Mouse (Mus musculus) telencephalon, adult 2 months (tissue): ENCODE data around the gene Smg9.

Experiments
- DNase-seq: peaks from one replicate; pipeline ENCODE4 v3.0.0-alpha.2; 2011; ENCODE audit warnings: low read depth, low spot score

Smg9 gene

DNA sequence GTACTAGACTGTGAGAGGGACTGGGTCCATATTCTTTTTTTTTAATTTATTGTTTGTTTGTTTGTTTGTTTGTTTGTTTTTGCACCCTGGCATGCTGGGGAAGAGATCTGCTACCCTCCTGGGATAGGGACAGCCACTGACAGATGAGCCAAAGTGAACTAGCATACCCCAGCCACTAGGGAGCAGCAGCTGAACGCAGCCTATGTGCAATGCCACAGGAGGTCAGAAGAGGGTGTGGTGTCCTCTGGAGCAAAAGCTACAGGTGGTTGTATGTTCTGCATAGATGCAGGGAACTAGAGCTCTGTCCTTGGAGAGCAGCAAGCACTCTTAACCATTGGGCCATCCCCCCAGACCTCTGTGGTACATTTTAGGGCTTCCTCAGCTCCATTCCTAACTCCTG lies 42.4 kb downstream of the Smg9 start:
- no peak for DNase-seq

GRCm38 (mm10) chr7:24442313-24442712 lies 42.9 kb downstream of the Smg9 start:
- DNase-seq: no peak

GRCm38 (mm10) chr7:24445266-24445926 lies 46.0 kb downstream of the Smg9 start:
- DNase-seq: no peak

DNA sequence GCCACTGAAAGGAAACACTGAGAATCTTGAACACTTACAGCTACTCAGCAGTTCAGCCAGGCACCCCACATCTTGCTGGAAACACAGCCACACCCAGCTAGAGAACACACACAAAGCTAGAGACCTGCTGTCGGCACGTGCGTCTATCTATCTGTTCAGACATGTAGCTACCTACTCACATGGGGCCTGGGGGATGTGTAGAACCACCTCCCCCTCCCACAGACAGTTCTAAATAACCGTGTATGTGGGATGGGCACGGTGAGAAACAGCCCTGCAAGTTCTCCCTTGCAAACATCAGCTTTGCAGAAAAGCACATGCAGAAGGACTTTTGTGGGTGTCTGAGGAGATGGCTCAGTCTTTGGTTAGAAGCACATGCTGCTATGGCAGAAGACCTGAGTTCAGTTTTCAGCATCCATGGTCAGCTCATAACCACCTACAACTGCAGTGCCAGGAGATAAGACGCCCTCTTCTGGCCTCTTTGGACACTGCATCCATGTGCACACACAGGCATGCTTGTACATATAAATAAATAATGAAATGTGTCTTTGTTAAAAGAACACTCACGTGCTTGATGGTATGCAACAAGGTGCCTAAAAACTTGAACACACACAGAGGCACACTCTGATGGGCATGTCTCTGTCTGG lies 47.4 kb downstream of the Smg9 start:
- DNase-seq: peak; percentile 87

DNA sequence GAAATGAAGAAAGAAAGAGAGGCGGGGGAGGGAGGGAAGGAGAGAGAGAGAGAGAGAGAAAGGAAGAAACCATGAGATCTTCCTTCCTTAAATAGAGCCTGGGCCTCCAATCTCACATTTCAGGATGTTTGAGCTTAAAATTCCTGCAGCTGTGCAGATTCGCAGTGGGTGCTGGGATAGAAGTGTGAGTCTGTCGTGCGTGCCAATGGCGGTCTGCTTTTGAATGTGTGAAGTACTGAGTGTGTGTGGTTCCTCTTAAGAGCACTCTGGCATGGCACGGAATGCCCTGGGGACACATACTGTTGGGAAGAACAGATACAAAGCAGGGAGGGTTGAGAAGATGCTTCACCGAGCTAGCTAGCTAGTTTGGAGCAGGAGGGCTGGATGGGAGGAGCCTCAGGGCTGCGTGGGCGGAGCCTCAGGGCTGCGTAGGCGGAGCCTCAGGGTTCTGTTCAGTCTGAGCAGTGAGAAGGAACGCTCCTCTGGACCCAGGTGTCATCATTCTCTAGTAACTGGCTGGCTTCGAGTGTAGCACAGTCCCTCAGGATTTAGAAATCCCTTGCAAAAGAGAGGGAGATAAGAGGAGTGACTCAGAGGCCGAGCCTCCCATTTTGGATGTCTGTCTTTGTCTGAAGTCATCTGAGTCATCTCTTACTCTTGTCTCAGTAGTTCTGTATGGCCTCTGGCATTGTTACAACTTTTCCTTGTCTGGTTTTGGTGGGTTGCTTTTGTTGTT lies 49.5 kb downstream of the Smg9 start:
- DNase-seq: peak; percentile 79

GRCm38 (mm10) chr7:24450585-24451017 lies 51.2 kb downstream of the Smg9 start:
- no peak for DNase-seq

- no peak for DNase-seq
Measured at GRCm38 (mm10) chr7:24451855-24452311, 52.5 kb downstream of the Smg9 start, which contains the start of gene Irgc1. TSS of gene Irgc1 (minus strand) at chr7:24452297.

GRCm38 (mm10) chr7:24454199-24454598 lies 54.8 kb downstream of the Smg9 start:
- no peak for DNase-seq

GRCm38 (mm10) chr7:24455726-24456125 lies 56.3 kb downstream of the Smg9 start:
- DNase-seq: no peak

- no peak for DNase-seq
Measured at GRCm38 (mm10) chr7:24457726-24458370, 58.4 kb downstream of the Smg9 start.

- DNase-seq: no peak
Measured at GRCm38 (mm10) chr7:24459440-24459839, 60.0 kb downstream of the Smg9 start.

GRCm38 (mm10) chr7:24459843-24460242 lies 60.4 kb downstream of the Smg9 start:
- no peak for DNase-seq

- no peak for DNase-seq
Measured at GRCm38 (mm10) chr7:24461376-24462051, 62.1 kb downstream of the Smg9 start.

GRCm38 (mm10) chr7:24462388-24463319 lies 63.2 kb downstream of the Smg9 start, which contains the start of gene Plaur:
TSS of gene Plaur (plus strand) at chr7:24462484.
- DNase-seq: no peak

GRCm38 (mm10) chr7:24466835-24467234 lies 67.4 kb downstream of the Smg9 start:
- DNase-seq: no peak

GRCm38 (mm10) chr7:24467886-24468285 lies 68.5 kb downstream of the Smg9 start:
- no peak for DNase-seq

DNA sequence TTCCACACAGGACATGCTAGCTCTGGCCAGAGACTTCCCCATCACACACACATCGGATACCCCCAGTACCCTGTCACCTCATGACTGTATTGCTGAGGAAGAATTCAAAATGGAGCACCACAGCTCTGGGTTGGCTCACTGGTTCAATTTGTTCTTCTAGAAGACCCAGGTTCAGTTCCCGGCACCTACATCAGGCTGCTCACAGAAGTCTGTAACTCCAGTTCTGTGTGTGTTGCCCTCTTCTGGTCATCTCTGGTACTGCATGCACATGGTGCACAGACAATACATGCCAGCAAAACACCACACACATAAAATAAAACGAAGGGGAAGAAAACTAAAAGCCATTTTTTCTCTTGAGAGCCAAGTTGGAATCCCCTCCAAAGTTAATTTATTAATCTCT lies 69.7 kb downstream of the Smg9 start:
- DNase-seq: no peak

GRCm38 (mm10) chr7:24470356-24470755 lies 70.9 kb downstream of the Smg9 start:
- DNase-seq: no peak
